Mouse (Mus musculus) small intestine, adult 2 months (tissue): ENCODE measurements around the gene Cep41.

Experiments
- CTCF ChIP-seq: fragments of 200-500 bp; IDR thresholded peaks from 2 replicates; pipeline ENCODE4 v1.5.1; 2012; ENCODE audit warnings: low read depth, mild to moderate bottlenecking, control low read depth, inconsistent platforms, low read length, moderate library complexity, mixed read lengths; ENCODE audit not compliant: insufficient replicate concordance, insufficient read length; ENCODE audit errors: extremely low read depth
- POLR2A ChIP-seq: fragments of 200-500 bp; IDR thresholded peaks from 2 replicates; pipeline ENCODE4 v1.6.1; 2012; ENCODE audit warnings: low read depth, mild to moderate bottlenecking, control low read depth, inconsistent platforms, low read length, moderate library complexity

GRCm38 (mm10) chr6:30676506-30676905 lies 17.0 kb downstream of the Cep41 start:
- TF ChIP-seq POLR2A, result no peak
- TF ChIP-seq CTCF, result no peak
